13 mouse cellular contexts compared by ENCODE assay signal in the genomic region with DNA sequence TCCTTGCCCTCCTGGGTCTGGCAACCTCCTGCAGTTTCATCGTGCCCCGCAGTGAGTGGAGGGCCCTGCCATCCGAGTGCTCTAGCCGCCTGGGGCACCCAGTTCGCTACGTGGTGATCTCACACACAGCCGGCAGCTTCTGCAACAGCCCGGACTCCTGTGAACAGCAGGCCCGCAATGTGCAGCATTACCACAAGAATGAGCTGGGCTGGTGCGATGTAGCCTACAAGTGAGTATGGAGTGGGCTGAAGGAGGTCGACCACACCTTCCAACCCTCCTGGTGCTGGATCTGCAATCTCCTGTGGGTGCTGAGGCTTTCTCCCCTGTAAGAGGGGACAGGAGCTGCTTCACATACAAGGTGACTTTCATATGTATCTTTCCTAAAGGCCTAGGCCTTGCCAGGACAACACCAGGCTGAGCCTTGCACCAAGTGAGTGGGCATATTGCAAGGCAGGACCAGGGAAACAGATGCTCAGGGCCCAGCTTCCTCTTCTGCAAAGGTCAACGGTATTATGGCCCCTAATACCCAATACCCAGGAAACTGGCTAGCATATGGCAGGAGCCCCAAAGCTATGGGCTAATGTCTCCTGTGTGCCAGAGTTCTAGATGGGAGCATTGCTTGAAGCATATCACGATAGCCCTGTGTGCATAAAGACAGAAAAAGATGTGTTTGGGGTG. TPM values are rescaled to one million over a fixed set of nuclear protein-coding genes. Genes with fewer than 3 reads are reported as not detected.
DNase-seq lines count a peak whose midpoint lies in the region; ATAC-seq and TF ChIP-seq lines count a peak whose summit lies in the region.
"Had no signal": no experiment of that assay in that cellular context is flagged by ENCODE, and none has a peak within 500 bp of the region (broad histone marks: within the 10 kb centered on the region; RNA-seq: fewer than 3 reads in every experiment).

No protein-coding gene starts in this region.

- no peaks in the 10 kb centered on the region for H3K9me3 ChIP-seq in ES-E14 (ENCODE audit: control insufficient read depth, insufficient read depth, low read depth, low read length)
- H3K9me3 ChIP-seq in liver, postnatal 0 days (ENCODE audit: low read length): no peaks in the 10 kb centered on the region
- H3K9me3 ChIP-seq: forebrain, embryonic 13.5 days; heart, embryonic 12.5 days had no signal

- in situ Hi-C loops in ES-E14 (cut with MboI; ENCODE audit: low sequenced_read_pairs in 2 of 2, unreplicated experiment in 2 of 2): no loop called here

- ATAC-seq in CD4-positive, CD25-positive, alpha-beta regulatory T cell, adult 4 months: peak; percentile 10
- ATAC-seq in liver, postnatal 0 days: 0 out of 2 replicates have a peak, but pooled peaks have one; percentile 25
- ATAC-seq: forebrain, embryonic 13.5 days had no signal

- no peak for TF ChIP-seq EP300 in liver, postnatal 0 days (IDR thresholded peaks at IDR 0.05; ENCODE audit: low read depth)

- H3K4me1 ChIP-seq in ES-E14 (ENCODE audit: control insufficient read depth in 2 of 2, insufficient read depth in 2 of 2, low read length in 2 of 2, poor library complexity in 1 of 2): peaks cover 0 to 8% of the 10 kb centered on the region in 2 experiments; a peak in 1 of 4 replicates
- no peaks in the 10 kb centered on the region for H3K4me1 ChIP-seq in liver, postnatal 0 days (ENCODE audit: insufficient read depth)
- H3K4me1 ChIP-seq: forebrain, embryonic 13.5 days; heart, embryonic 12.5 days had no signal

- H3K27me3 ChIP-seq in liver, postnatal 0 days (ENCODE audit: insufficient read depth, low read length): no peaks in the 10 kb centered on the region
- H3K27me3 ChIP-seq: forebrain, embryonic 13.5 days; heart, embryonic 12.5 days had no signal

- 37% methylated on average over 13 of the region's 13 CpGs for WGBS in liver, postnatal 0 days (ENCODE audit: insufficient replicate concordance)

- H3K4me3 ChIP-seq in left cerebral cortex, adult 2 months: peak overlapping the region; percentile 20; the same call in 1 of the 2 replicates
- H3K4me3 ChIP-seq in ES-E14 (ENCODE audit: insufficient read depth in 1 of 2, low read depth in 1 of 2, low read length in 2 of 2, poor library complexity in 1 of 2, severe bottlenecking in 1 of 2): peak overlapping the region; percentile 29 to 36; a peak in 3 of 4 replicates
- peak overlapping the region; percentile 27 for H3K4me3 ChIP-seq in liver, postnatal 0 days (ENCODE audit: low read depth, low read length)
- H3K4me3 ChIP-seq: forebrain, embryonic 13.5 days; heart, embryonic 12.5 days had no signal

- no peak for TF ChIP-seq CTCF in left cerebral cortex, adult 2 months (IDR thresholded peaks at IDR 0.05)
- TF ChIP-seq CTCF in liver, postnatal 0 days (IDR thresholded peaks at IDR 0.05; ENCODE audit: low read depth): no peak

- H3K27ac ChIP-seq in left cerebral cortex, adult 2 months: peak overlapping the region; percentile 25; the same call in 1 of the 2 replicates
- no peak overlapping the region for H3K27ac ChIP-seq in ES-E14 (ENCODE audit: insufficient read depth, low read depth, low read length, poor library complexity, severe bottlenecking)
- peak overlapping the region; percentile 75 for H3K27ac ChIP-seq in liver, postnatal 0 days (ENCODE audit: low read depth)
- H3K27ac ChIP-seq: forebrain, embryonic 13.5 days had no signal

- peak overlapping the region; percentile 36; the same call in 1 of the 2 replicates for H3K4me2 ChIP-seq in liver, postnatal 0 days (ENCODE audit: low read depth, low read length)
- H3K4me2 ChIP-seq: forebrain, embryonic 13.5 days; heart, embryonic 12.5 days had no signal

- H3K36me3 ChIP-seq in ES-E14 (ENCODE audit: control insufficient read depth, insufficient read depth, low read length, poor library complexity, severe bottlenecking): no peaks in the 10 kb centered on the region
- H3K36me3 ChIP-seq in liver, postnatal 0 days (replicated peaks; ENCODE audit: insufficient read depth, low read length): no peaks in the 10 kb centered on the region

- intact Hi-C loops in left cerebral cortex, adult 2 months (cut with DNase I): no loop called here

- no peak for DNase-seq in left cerebral cortex, adult 2 months (ENCODE audit: extremely low spot score in 1 of 2, low spot score in 2 of 2)
- DNase-seq in left cerebral cortex, adult 9 months (ENCODE audit: low spot score in 2 of 2): no peak
- DNase-seq in ES-E14 (ENCODE audit: low read depth, low spot score): peak; percentile 42
- no peak for DNase-seq in liver, postnatal 0 days
- no peak for DNase-seq in frontal cortex, postnatal 36 days (ENCODE audit: low spot score in 2 of 2)
- no peak for DNase-seq in layer of hippocampus, postnatal 25 days (ENCODE audit: extremely low spot score in 1 of 2, low spot score in 1 of 2)
- no peak for DNase-seq in gastrocnemius, postnatal 25 days
- DNase-seq: kidney, postnatal 25 days had no signal

- peak overlapping the region; percentile 41; the same call in 1 of the 2 replicates for H3K9ac ChIP-seq in ES-E14 (ENCODE audit: insufficient read depth, low read depth, low read length, poor library complexity, severe bottlenecking)
- peak overlapping the region; percentile 26; the same call in 1 of the 2 replicates for H3K9ac ChIP-seq in liver, postnatal 0 days (replicated peaks)
- H3K9ac ChIP-seq: forebrain, embryonic 13.5 days; heart, embryonic 12.5 days had no signal

TF ChIP-seq in ES-E14, 5 proteins besides CTCF, POLR2A, EP300 and RAD21:
- TF ChIP-seq ZNF384 (IDR thresholded peaks at IDR 0.05; ENCODE audit: low read depth, low read length) (no peak), MAFK (IDR thresholded peaks at IDR 0.05; ENCODE audit: insufficient read depth, low read depth, low read length) (no peak), ZC3H11A (IDR thresholded peaks at IDR 0.05; ENCODE audit: borderline replicate concordance, low read depth, low read length) (no peak), HCFC1 (IDR thresholded peaks at IDR 0.05; ENCODE audit: borderline replicate concordance, insufficient read depth, low read length) (no peak), CHD2 (IDR thresholded peaks at IDR 0.05; ENCODE audit: low read depth, low read length) (no peak)

RNA-seq across cellular contexts. Expression of a gene that starts 13.8 kb away (rescaled TPM):
- total RNA-seq in left cerebral cortex, adult 2 months (2021): 10 to 100 TPM; 18.8 to 25.6 TPM
- polyA plus RNA-seq in CD4-positive, CD25-positive, alpha-beta regulatory T cell, adult 4 months (2017; shearing (Covaris generic)): 100 to 1,000 TPM; 246 to 259 TPM
- 0.89 and 1.4 TPM in 2 replicates for total RNA-seq in ES-E14 (2012; rRNA removed)
- 118 and 119 TPM in 2 replicates for polyA plus RNA-seq in liver, postnatal 0 days (2015; fragmentation: Nextera tagmentation; extraction: Ambion mirVana)
- 10 to 100 TPM in 1 of 2 experiments, 1 to 10 TPM in 1; 8.6 to 17.9 TPM for total RNA-seq in layer of hippocampus, postnatal 25 days (2021)
- under 1 TPM; 0.51 to 0.67 TPM for total RNA-seq in gastrocnemius, postnatal 25 days (2021)

RNA-seq across cellular contexts. Expression of a gene that starts 25.3 kb away (rescaled TPM):
- 10 to 100 TPM; 10.5 to 11.0 TPM for total RNA-seq in left cerebral cortex, adult 2 months (2021)
- polyA plus RNA-seq in CD4-positive, CD25-positive, alpha-beta regulatory T cell, adult 4 months (2017; shearing (Covaris generic)): 1 to 10 TPM; 7.6 to 8.9 TPM
- total RNA-seq in ES-E14 (2012; rRNA removed): 11.8 and 19.4 TPM in 2 replicates
- 5.6 and 7.5 TPM in 2 replicates for polyA plus RNA-seq in liver, postnatal 0 days (2015; fragmentation: Nextera tagmentation; extraction: Ambion mirVana)
- total RNA-seq in layer of hippocampus, postnatal 25 days (2021): 10 to 100 TPM in 1 of 2 experiments, 1 to 10 TPM in 1; 9.5 to 13.5 TPM
- total RNA-seq in gastrocnemius, postnatal 25 days (2021): 1 to 10 TPM; 5.2 to 6.5 TPM

RNA-seq across cellular contexts. Expression of a gene that starts 40.8 kb away (rescaled TPM):
- 10 to 100 TPM; 79.9 to 86.4 TPM for total RNA-seq in left cerebral cortex, adult 2 months (2021)
- polyA plus RNA-seq in CD4-positive, CD25-positive, alpha-beta regulatory T cell, adult 4 months (2017; shearing (Covaris generic)): not detected
- total RNA-seq in ES-E14 (2012; rRNA removed): 0.79 and 0.80 TPM in 2 replicates
- polyA plus RNA-seq in liver, postnatal 0 days (2015; fragmentation: Nextera tagmentation; extraction: Ambion mirVana): 0.08 and 0.12 TPM in 2 replicates
- total RNA-seq in layer of hippocampus, postnatal 25 days (2021): 10 to 100 TPM; 69.2 to 93.3 TPM
- 1 to 10 TPM; 1.7 to 2.1 TPM for total RNA-seq in gastrocnemius, postnatal 25 days (2021)

RNA-seq across cellular contexts. Expression of a gene that starts 45.1 kb away (rescaled TPM):
- total RNA-seq in left cerebral cortex, adult 2 months (2021): 1 to 10 TPM; 1.3 to 2.5 TPM
- polyA plus RNA-seq in CD4-positive, CD25-positive, alpha-beta regulatory T cell, adult 4 months (2017; shearing (Covaris generic)): under 1 TPM in 1 of 2 experiments, not detected in 1; 0.22 TPM
- total RNA-seq in ES-E14 (2012; rRNA removed): 0.04 and 0.21 TPM in 2 replicates
- polyA plus RNA-seq in liver, postnatal 0 days (2015; fragmentation: Nextera tagmentation; extraction: Ambion mirVana): 0.17 and 0.36 TPM in 2 replicates
- total RNA-seq in layer of hippocampus, postnatal 25 days (2021): 1 to 10 TPM; 1.9 to 2.2 TPM
- total RNA-seq in gastrocnemius, postnatal 25 days (2021): 1 to 10 TPM; 2.8 to 3.4 TPM
- polyA plus RNA-seq: limb, embryonic 11.5 days; neural tube, embryonic 11.5 days had no signal

Comparison
In these comparisons a context has a peak if more than half of its experiments do, and no peak if none do; other contexts are left out.
1. RNA of a gene that starts 40.8 kb away (total RNA-seq): 69.2 to 93.3 TPM in layer of hippocampus, postnatal 25 days and 79.9 to 86.4 TPM in left cerebral cortex, adult 2 months; 1.7 to 2.1 TPM in gastrocnemius, postnatal 25 days and 0.79 to 0.80 TPM in ES-E14; every median in the first group is over 10 times any median in the second.
2. Peak in every context shown above with its lines, with median percentiles within 50 percentile points of each other: H3K4me3 ChIP-seq.